Mouse (Mus musculus): ENCODE results near the gene Tmem115.

Gene Tmem115

GRCm38 (mm10) chr9:107521711-107522399 is 11.9 kb upstream of the Tmem115 start:
- DNase-seq = no peak

- DNase-seq = no peak
These were observed 11.4 kb upstream of the Tmem115 start for GRCm38 (mm10) chr9:107522400-107522711.

GRCm38 (mm10) chr9:107526198-107527026 is 7.3 kb upstream of the Tmem115 start:
- DNase-seq = peak; percentile 85 to 86

GRCm38 (mm10) chr9:107534408-107535202 is 860 bp downstream of the Tmem115 start:
- peak; percentile 24 to 59 for DNase-seq

- no peak for DNase-seq
These were observed 4.5 kb downstream of the Tmem115 start for GRCm38 (mm10) chr9:107538231-107538630.

GRCm38 (mm10) chr9:107538711-107539110 is 5.0 kb downstream of the Tmem115 start:
- no peak for DNase-seq

GRCm38 (mm10) chr9:107539940-107540339 is 6.2 kb downstream of the Tmem115 start:
- no peak for DNase-seq

- DNase-seq = no peak
These were observed 6.7 kb downstream of the Tmem115 start for GRCm38 (mm10) chr9:107540420-107540819.

GRCm38 (mm10) chr9:107541005-107541404 is 7.3 kb downstream of the Tmem115 start:
- DNase-seq = no peak

- peak; percentile 94 to 96 for DNase-seq
These were observed 8.0 kb downstream of the Tmem115 start, which contains the start of the genes Cyb561d2 and Nprl2 for GRCm38 (mm10) chr9:107541474-107542351. Gene Cyb561d2 (minus strand): TSS chr9:107542193. Gene Nprl2 (plus strand): TSS chr9:107542226.

GRCm38 (mm10) chr9:107542352-107542686 is 8.6 kb downstream of the Tmem115 start:
- DNase-seq = no peak

- DNase-seq = no peak
These were observed 9.0 kb downstream of the Tmem115 start for GRCm38 (mm10) chr9:107542721-107543120.

GRCm38 (mm10) chr9:107543299-107543698 is 9.6 kb downstream of the Tmem115 start:
- no peak for DNase-seq

- no peak for DNase-seq
These were observed 10.5 kb downstream of the Tmem115 start for GRCm38 (mm10) chr9:107544196-107544700.

GRCm38 (mm10) chr9:107544729-107545128 is 11.0 kb downstream of the Tmem115 start:
- DNase-seq = peak in 1 of 2 experiments; percentile 59

- peak in 1 of 2 experiments; percentile 56 for DNase-seq
These were observed 11.5 kb downstream of the Tmem115 start for GRCm38 (mm10) chr9:107545199-107545598.

GRCm38 (mm10) chr9:107545602-107546001 is 11.9 kb downstream of the Tmem115 start:
- DNase-seq = peak; percentile 80 to 89

GRCm38 (mm10) chr9:107547026-107547425 is 13.3 kb downstream of the Tmem115 start, which contains the start of gene Zmynd10:
Gene Zmynd10 (plus strand): TSS chr9:107547298.
- peak; percentile 98 for DNase-seq

- peak in 1 of 2 experiments; percentile 40 for DNase-seq
These were observed 14.2 kb downstream of the Tmem115 start for GRCm38 (mm10) chr9:107547957-107548356.

GRCm38 (mm10) chr9:107548820-107549219 is 15.1 kb downstream of the Tmem115 start:
- peak in 1 of 2 experiments; percentile 46 for DNase-seq

- peak in 1 of 2 experiments; percentile 50 for DNase-seq
These were observed 15.7 kb downstream of the Tmem115 start for GRCm38 (mm10) chr9:107549297-107550074.
